Mouse (Mus musculus): ENCODE data around the gene Unc5cl.

GRCm38 (mm10) chr17:48484191-48484590 is 29.5 kb downstream of the Unc5cl start:
- TF ChIP-seq CTCF (conservative IDR thresholded peaks at IDR 0.05; ENCODE audit: insufficient read depth, insufficient read length, low read depth, low read length) (no peak), POLR2A (IDR thresholded peaks at IDR 0.05; ENCODE audit: low read depth, low read length) (no peak)

Data from kidney, adult 2 months (tissue).